Mouse (Mus musculus) forebrain, embryonic 13.5 days (tissue): ENCODE measurements around the gene Scml4. TPM values are rescaled to one million over a fixed set of nuclear protein-coding genes. Genes with fewer than 3 reads are reported as not detected.

Experiments used
- ATAC-seq: fragments of 200-750 bp; cut with Nextera tagmentation; 2 replicates; pipeline ENCODE4 v1.8.0; 2017
- H3K27ac ChIP-seq: fragments of 300-500 bp; sonication (generic); 2 replicates; pipeline ENCODE4 v1.5.1; 2015; ENCODE audit warnings: inconsistent platforms, mild to moderate bottlenecking, moderate library complexity
- H3K27me3 ChIP-seq: fragments of 300-500 bp; sonication (generic); 2 replicates; pipeline ENCODE4 v1.6.1; 2015; ENCODE audit warnings: mild to moderate bottlenecking, inconsistent platforms
- H3K36me3 ChIP-seq: fragments of 300-500 bp; sonication (generic); 2 replicates; pipeline ENCODE4 v1.6.1; 2015; ENCODE audit warnings: mild to moderate bottlenecking, inconsistent platforms; ENCODE audit not compliant: poor library complexity, severe bottlenecking
- H3K4me1 ChIP-seq: fragments of 300-500 bp; sonication (generic); 2 replicates; pipeline ENCODE4 v1.6.1; 2015; ENCODE audit warnings: inconsistent platforms
- H3K4me2 ChIP-seq: fragments of 300-500 bp; sonication (generic); 2 replicates; pipeline ENCODE4 v1.6.1; 2015; ENCODE audit warnings: inconsistent platforms, mild to moderate bottlenecking, moderate library complexity
- H3K4me3 ChIP-seq: fragments of 300-500 bp; sonication (generic); 2 replicates; pipeline ENCODE4 v1.5.1; 2015; ENCODE audit warnings: mild to moderate bottlenecking, inconsistent platforms
- H3K9ac ChIP-seq: fragments of 300-500 bp; sonication (generic); 2 replicates; pipeline ENCODE4 v1.6.1; 2015; ENCODE audit warnings: mild to moderate bottlenecking, inconsistent platforms
- H3K9me3 ChIP-seq: fragments of 300-500 bp; sonication (generic); replicated peaks from 2 replicates; pipeline ENCODE4 v1.6.1; 2016; ENCODE audit warnings: inconsistent platforms
- WGBS: fragments of 180-500 bp; shearing (Covaris S2); methylation state at CpG from one replicate; pipeline ENCODE4 v1.1.7; 2015; 5-methylcytosine and 5-hydroxymethylcytosine counted together
- polyA plus RNA-seq: library from polyadenylated mRNA; unstranded; fragments of >200 nt; fragmentation: Nextera tagmentation; extraction: Ambion mirVana; gene quantifications from 2 replicates; pipeline ENCODE4 v1.2.1, GENCODE M21; 2015

Scml4 gene
- polyA plus RNA-seq, 1 experiment from 2014 or later: 5.2 TPM

DNA sequence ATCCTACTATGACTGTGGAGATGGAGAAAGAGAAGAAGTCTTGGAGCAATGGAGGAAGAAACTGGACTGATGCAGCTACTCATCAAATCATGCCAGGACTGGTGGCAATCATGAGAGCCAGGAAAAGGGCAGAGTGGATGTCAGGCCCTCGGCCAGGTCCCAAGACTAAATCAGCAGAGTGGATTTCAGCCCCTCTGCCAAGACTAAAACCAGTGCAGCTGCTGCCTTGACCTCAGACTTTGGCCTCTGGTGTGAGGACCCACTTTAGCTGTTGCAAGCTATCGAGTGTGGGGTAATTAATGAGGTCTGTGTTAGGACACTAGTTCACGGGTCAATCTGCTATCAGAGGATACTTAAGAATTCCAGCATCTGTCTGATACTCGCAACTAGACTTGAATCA, 30.2 kb downstream of the Scml4 start:
- Histone ChIP-seq H3K4me1 (peaks cover 7% of the 10 kb centered on the region; the same call in 1 of the 2 replicates), H3K4me2 (no peak overlapping the region), H3K36me3 (no peaks in the 10 kb centered on the region), H3K9me3 (no peaks in the 10 kb centered on the region), H3K27ac (no peak overlapping the region), H3K9ac (no peak overlapping the region), H3K27me3 (no peaks in the 10 kb centered on the region), H3K4me3 (no peak overlapping the region)
- 81% methylated on average over 4 of the region's 4 CpGs for WGBS
- no peak for ATAC-seq

GRCm38 (mm10) chr10:42892250-42892649, 32.1 kb downstream of the Scml4 start:
- no peak for ATAC-seq

DNA sequence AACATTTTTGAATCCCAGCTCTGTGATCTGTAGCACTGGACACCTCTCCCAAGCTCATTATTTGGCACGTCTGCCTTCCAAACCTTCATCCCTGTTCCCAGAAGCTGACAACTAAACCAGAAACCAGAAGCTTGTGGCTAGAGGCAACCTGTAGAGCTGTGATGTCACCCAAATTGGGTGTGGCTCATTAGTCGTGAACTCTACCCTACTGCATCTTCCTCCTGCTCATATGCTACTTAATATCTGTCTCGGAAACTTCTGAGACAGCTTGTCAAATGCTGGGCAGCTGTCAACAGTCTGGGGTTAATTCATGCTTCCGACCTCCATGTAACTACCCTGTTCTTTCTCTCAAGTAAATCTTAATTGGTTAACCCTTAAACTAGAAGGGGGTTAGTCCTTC, 32.8 kb downstream of the Scml4 start:
- Histone ChIP-seq H3K4me3 (no peak overlapping the region), H3K36me3 (no peaks in the 10 kb centered on the region), H3K27ac (no peak overlapping the region), H3K27me3 (no peaks in the 10 kb centered on the region), H3K4me1 (no peaks in the 10 kb centered on the region), H3K9me3 (no peaks in the 10 kb centered on the region), H3K9ac (no peak overlapping the region), H3K4me2 (no peak overlapping the region)
- no peak for ATAC-seq
- 84% methylated on average over 4 of the region's 4 CpGs for WGBS

More at GRCm38 (mm10) chr10:42892250-42892649, 32.1 kb downstream of the Scml4 start:
- H3K4me2 ChIP-seq: no peak overlapping the region
- 63% methylated on average over 4 of the region's 4 CpGs for WGBS
- no peaks in the 10 kb centered on the region for H3K27me3 ChIP-seq
- no peaks in the 10 kb centered on the region for H3K36me3 ChIP-seq
- H3K27ac ChIP-seq: no peak overlapping the region
- H3K4me1 ChIP-seq: peaks cover under 1% of the 10 kb centered on the region; the same call in 1 of the 2 replicates
- H3K4me3 ChIP-seq: no peak overlapping the region
- H3K9me3 ChIP-seq: no peaks in the 10 kb centered on the region
- no peak overlapping the region for H3K9ac ChIP-seq

GRCm38 (mm10) chr10:42893857-42894256, 33.7 kb downstream of the Scml4 start:
- no peak overlapping the region for H3K4me3 ChIP-seq
- no peaks in the 10 kb centered on the region for H3K4me1 ChIP-seq
- H3K36me3 ChIP-seq: no peaks in the 10 kb centered on the region
- no peaks in the 10 kb centered on the region for H3K27me3 ChIP-seq
- 82% methylated on average over 8 of the region's 8 CpGs for WGBS
- H3K4me2 ChIP-seq: no peak overlapping the region
- no peak overlapping the region for H3K9ac ChIP-seq
- no peak overlapping the region for H3K27ac ChIP-seq
- H3K9me3 ChIP-seq: no peaks in the 10 kb centered on the region
- ATAC-seq: no peak

GRCm38 (mm10) chr10:42894263-42894662, 34.1 kb downstream of the Scml4 start:
- H3K4me1 ChIP-seq: no peaks in the 10 kb centered on the region
- no peak overlapping the region for H3K4me2 ChIP-seq
- no peaks in the 10 kb centered on the region for H3K36me3 ChIP-seq
- H3K9me3 ChIP-seq: no peaks in the 10 kb centered on the region
- H3K27me3 ChIP-seq: no peaks in the 10 kb centered on the region
- H3K9ac ChIP-seq: no peak overlapping the region
- no peak overlapping the region for H3K4me3 ChIP-seq
- no peak for ATAC-seq
- 61% methylated on average over 3 of the region's 3 CpGs for WGBS
- H3K27ac ChIP-seq: no peak overlapping the region

DNA sequence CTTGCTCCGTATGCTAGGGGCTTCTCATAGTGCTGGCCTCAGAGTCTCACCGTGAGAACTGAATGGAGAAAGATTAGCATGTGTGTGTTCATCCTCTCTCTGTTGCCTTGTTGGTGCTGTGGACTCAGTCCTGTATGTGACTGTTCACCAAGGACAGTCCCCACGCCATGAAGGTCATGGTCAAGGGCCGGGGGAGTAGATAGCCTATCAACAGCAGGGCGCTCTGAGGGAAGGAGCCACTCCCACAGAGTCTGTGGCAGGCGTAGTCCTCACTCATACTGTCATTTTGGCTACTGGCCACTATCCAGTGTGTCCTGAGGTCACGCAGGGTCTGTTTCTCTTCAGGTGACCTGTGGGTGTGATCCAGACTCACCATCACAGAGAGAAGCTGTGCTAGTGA, 34.5 kb downstream of the Scml4 start:
- H3K4me3 ChIP-seq: no peak overlapping the region
- H3K4me1 ChIP-seq: no peaks in the 10 kb centered on the region
- no peak overlapping the region for H3K4me2 ChIP-seq
- WGBS: 88% methylated on average over 7 of the region's 7 CpGs
- no peak overlapping the region for H3K9ac ChIP-seq
- no peaks in the 10 kb centered on the region for H3K27me3 ChIP-seq
- no peak overlapping the region for H3K27ac ChIP-seq
- H3K36me3 ChIP-seq: no peaks in the 10 kb centered on the region
- ATAC-seq: no peak
- no peaks in the 10 kb centered on the region for H3K9me3 ChIP-seq

- 84% methylated on average over 3 of the region's 3 CpGs for WGBS
- Histone ChIP-seq H3K9me3 (no peaks in the 10 kb centered on the region), H3K27me3 (no peaks in the 10 kb centered on the region), H3K9ac (no peak overlapping the region), H3K27ac (no peak overlapping the region), H3K4me3 (no peak overlapping the region), H3K4me2 (no peak overlapping the region), H3K4me1 (no peaks in the 10 kb centered on the region), H3K36me3 (no peaks in the 10 kb centered on the region)
- ATAC-seq: no peak
Observed at GRCm38 (mm10) chr10:42896621-42897020, 36.5 kb downstream of the Scml4 start.

GRCm38 (mm10) chr10:42897166-42897565, 37.0 kb downstream of the Scml4 start:
- no peak overlapping the region for H3K9ac ChIP-seq
- no peaks in the 10 kb centered on the region for H3K4me1 ChIP-seq
- H3K27me3 ChIP-seq: no peaks in the 10 kb centered on the region

GRCm38 (mm10) chr10:42897632-42898031, 37.5 kb downstream of the Scml4 start:
- no peaks in the 10 kb centered on the region for H3K27me3 ChIP-seq
- no peaks in the 10 kb centered on the region for H3K36me3 ChIP-seq
- H3K9ac ChIP-seq: no peak overlapping the region
- H3K27ac ChIP-seq: no peak overlapping the region
- no peak for ATAC-seq
- no peak overlapping the region for H3K4me2 ChIP-seq
- no peak overlapping the region for H3K4me3 ChIP-seq
- WGBS: 88% methylated on average over 5 of the region's 5 CpGs
- no peaks in the 10 kb centered on the region for H3K9me3 ChIP-seq
- H3K4me1 ChIP-seq: no peaks in the 10 kb centered on the region

More at GRCm38 (mm10) chr10:42897166-42897565, 37.0 kb downstream of the Scml4 start:
- Histone ChIP-seq H3K36me3 (no peaks in the 10 kb centered on the region), H3K9me3 (no peaks in the 10 kb centered on the region), H3K4me2 (no peak overlapping the region), H3K4me3 (no peak overlapping the region), H3K27ac (no peak overlapping the region)
- no peak for ATAC-seq
- 90% methylated on average over 4 of the region's 4 CpGs for WGBS

GRCm38 (mm10) chr10:42901361-42901760, 41.2 kb downstream of the Scml4 start:
- no peak overlapping the region for H3K27ac ChIP-seq
- H3K4me3 ChIP-seq: no peak overlapping the region
- no peaks in the 10 kb centered on the region for H3K4me1 ChIP-seq
- ATAC-seq: no peak
- H3K9me3 ChIP-seq: 0 out of 2 replicates have a peak, but pooled peaks cover 2% of the 10 kb centered on the region
- WGBS: 65% methylated on average over 4 of the region's 4 CpGs
- no peak overlapping the region for H3K4me2 ChIP-seq
- no peak overlapping the region for H3K9ac ChIP-seq
- H3K36me3 ChIP-seq: no peaks in the 10 kb centered on the region
- H3K27me3 ChIP-seq: no peaks in the 10 kb centered on the region

GRCm38 (mm10) chr10:42903054-42903453, 42.9 kb downstream of the Scml4 start:
- Histone ChIP-seq H3K27me3 (no peaks in the 10 kb centered on the region), H3K4me1 (no peaks in the 10 kb centered on the region), H3K36me3 (no peaks in the 10 kb centered on the region), H3K27ac (no peak overlapping the region), H3K4me3 (no peak overlapping the region), H3K9ac (no peak overlapping the region), H3K9me3 (0 out of 2 replicates have a peak, but pooled peaks cover 3% of the 10 kb centered on the region), H3K4me2 (no peak overlapping the region)
- no peak for ATAC-seq
- WGBS: 100% methylated on average over 1 of the region's 1 CpGs

DNA sequence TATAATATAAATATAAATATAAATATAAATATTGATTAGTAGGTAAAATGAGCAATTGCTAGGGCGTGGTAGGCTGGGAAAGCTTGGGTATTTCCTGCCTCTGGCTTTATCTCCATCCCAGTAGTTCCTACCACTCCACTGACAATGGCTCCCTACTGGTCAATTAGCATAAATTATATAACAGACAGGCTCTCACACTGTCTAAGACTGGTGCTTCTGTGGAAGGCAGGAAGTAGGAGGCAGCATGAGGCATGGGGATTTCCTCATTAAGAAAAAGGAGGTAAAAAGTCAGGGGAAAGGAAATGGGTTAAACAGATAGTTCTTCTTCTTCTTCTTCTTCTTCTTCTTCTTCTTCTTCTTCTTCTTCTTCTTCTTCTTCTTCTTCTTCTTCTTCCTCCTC, 48.4 kb downstream of the Scml4 start:
- Histone ChIP-seq H3K27me3 (no peaks in the 10 kb centered on the region), H3K27ac (no peak overlapping the region), H3K4me1 (peaks cover 12% of the 10 kb centered on the region), H3K9ac (no peak overlapping the region), H3K4me3 (no peak overlapping the region), H3K36me3 (no peaks in the 10 kb centered on the region), H3K9me3 (0 out of 2 replicates have a peak, but pooled peaks cover 3% of the 10 kb centered on the region), H3K4me2 (no peak overlapping the region)
- 64% methylated on average over 1 of the region's 1 CpGs for WGBS
- no peak; the same call in 1 of the 2 replicates for ATAC-seq

DNA sequence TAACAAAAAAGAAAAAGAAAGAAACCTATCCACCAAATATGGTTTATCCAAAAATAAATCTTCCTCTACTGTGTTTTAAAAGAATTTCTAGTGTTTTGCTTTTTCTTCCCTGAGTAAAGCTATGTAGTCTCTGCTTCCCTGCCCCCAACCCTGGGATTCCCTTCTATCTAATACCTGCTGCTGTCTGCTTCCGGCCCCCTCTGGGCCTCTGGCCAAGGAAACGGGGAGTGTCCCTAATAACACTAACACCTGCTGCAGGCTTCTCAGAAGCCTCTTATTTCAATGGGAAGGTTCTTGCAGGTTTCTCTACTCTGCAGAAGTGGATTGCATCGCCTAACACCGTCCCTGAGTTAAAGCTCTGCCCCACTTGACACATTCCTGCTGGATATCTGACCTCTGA, 50.4 kb downstream of the Scml4 start:
- no peak overlapping the region for H3K4me2 ChIP-seq
- no peak for ATAC-seq
- H3K27me3 ChIP-seq: no peaks in the 10 kb centered on the region
- 54% methylated on average over 4 of the region's 4 CpGs for WGBS
- 0 out of 2 replicates have a peak, but pooled peaks cover 3% of the 10 kb centered on the region for H3K9me3 ChIP-seq
- no peak overlapping the region for H3K4me3 ChIP-seq
- H3K36me3 ChIP-seq: no peaks in the 10 kb centered on the region
- peaks cover 14% of the 10 kb centered on the region for H3K4me1 ChIP-seq
- H3K9ac ChIP-seq: no peak overlapping the region
- H3K27ac ChIP-seq: no peak overlapping the region
